Mouse (Mus musculus) T-cell, adult 66 days (primary cell): ENCODE data around the gene Pakap. TPM values are rescaled to one million over a fixed set of nuclear protein-coding genes. Genes with fewer than 3 reads are reported as not detected.

Experiments
- total RNA-seq, 2 experiments: library from RNA; stranded (reverse); gene quantifications; 3 replicates in 1 of 2; 4 replicates in 1 of 2; pipeline ENCODE4 v1.2.4; 2023

The Pakap gene
- total RNA-seq: 1 to 10 TPM; 3.4 to 3.6 TPM

GRCm38 (mm10) chr4:57567666-57568206, at the start of gene Pakap:
Gene Pakap (plus strand): TSS chr4:57568179.

GRCm38 (mm10) chr4:57717354-57717753, 149.4 kb downstream of the Pakap start, which contains the start of gene Akap2:
Gene Akap2 (plus strand): TSS chr4:57717657.

GRCm38 (mm10) chr4:57916201-57916661, 348.3 kb downstream of the Pakap start, which contains the start of gene D630039A03Rik:
Gene D630039A03Rik (minus strand): TSS chr4:57916297.

Other genes with a start within 250 kb of the Pakap start
- not detected for gene Palm2, start 133.9 kb upstream of the Pakap start, total RNA-seq
- gene Akap2, start 149.5 kb downstream of the Pakap start, total RNA-seq: 10 to 100 TPM; 25.2 to 27.7 TPM